Mouse (Mus musculus) neural tube, embryonic 15.5 days (tissue): ENCODE measurements around the gene Lmx1b. TPM values are rescaled to one million over a fixed set of nuclear protein-coding genes. Genes with fewer than 3 reads are reported as not detected.
A peak's percentile ranks its signal among the peaks of the same experiment; 100 is the strongest.

ENCODE experiments used
- ATAC-seq: fragments of 200-750 bp; cut with Nextera tagmentation; 2 replicates; pipeline ENCODE4 v1.8.0; 2017; ENCODE audit warnings: mild to moderate bottlenecking, moderate TSS enrichment, moderate library complexity; ENCODE audit not compliant: low FRiP score
- H3K27ac ChIP-seq: fragments of 300-500 bp; sonication (generic); replicated peaks from 2 replicates; pipeline ENCODE4 v1.5.1; 2015; ENCODE audit warnings: mild to moderate bottlenecking, inconsistent platforms
- H3K27me3 ChIP-seq: fragments of 300-500 bp; sonication (generic); replicated peaks from 2 replicates; pipeline ENCODE4 v1.6.1; 2015; ENCODE audit warnings: inconsistent platforms
- H3K36me3 ChIP-seq: fragments of 300-500 bp; sonication (generic); 2 replicates; pipeline ENCODE4 v1.6.1; 2015; ENCODE audit warnings: inconsistent platforms
- H3K4me1 ChIP-seq: fragments of 300-500 bp; sonication (generic); 2 replicates; pipeline ENCODE4 v1.6.1; 2015; ENCODE audit warnings: inconsistent platforms
- H3K4me2 ChIP-seq: fragments of 300-500 bp; sonication (generic); 2 replicates; pipeline ENCODE4 v1.6.1; 2015; ENCODE audit warnings: inconsistent platforms, mild to moderate bottlenecking, moderate library complexity
- H3K4me3 ChIP-seq: fragments of 300-500 bp; sonication (generic); replicated peaks from 2 replicates; pipeline ENCODE4 v1.5.1; 2015; ENCODE audit warnings: mild to moderate bottlenecking, inconsistent platforms
- H3K9ac ChIP-seq: fragments of 300-500 bp; sonication (generic); replicated peaks from 2 replicates; pipeline ENCODE4 v1.6.1; 2015; ENCODE audit warnings: mild to moderate bottlenecking, inconsistent platforms
- H3K9me3 ChIP-seq: fragments of 300-500 bp; sonication (generic); replicated peaks from 2 replicates; pipeline ENCODE4 v1.6.1; 2016; ENCODE audit warnings: inconsistent platforms
- WGBS: fragments of 180-500 bp; shearing (Covaris S2); methylation state at CpG from one replicate; pipeline ENCODE4 v1.1.7; 2015; ENCODE audit warnings: mixed read lengths; 5-methylcytosine and 5-hydroxymethylcytosine counted together
- polyA plus RNA-seq: library from polyadenylated mRNA; unstranded; fragments of >200 nt; fragmentation: Nextera tagmentation; extraction: Ambion mirVana; gene quantifications from 2 replicates; pipeline ENCODE4 v1.2.1, GENCODE M21; 2015

Gene Lmx1b
- polyA plus RNA-seq, 1 experiment from 2014 or later, result 8.5 TPM

GRCm38 (mm10) chr2:33571219-33571824 is 69.0 kb downstream of the Lmx1b start:
- Histone ChIP-seq H3K27ac (peak overlapping the region; percentile 87), H3K9ac (0 out of 2 replicates have a peak overlapping the region, but pooled peaks have one; percentile 14), H3K4me3 (no peak overlapping the region), H3K4me1 (peaks cover 67% of the 10 kb centered on the region), H3K27me3 (peaks cover 73% of the 10 kb centered on the region), H3K9me3 (no peaks in the 10 kb centered on the region), H3K4me2 (peak overlapping the region; percentile 32), H3K36me3 (no peaks in the 10 kb centered on the region)
- ATAC-seq, result peak; percentile 81
- WGBS, result 10% methylated on average over 16 of the region's 16 CpGs

GRCm38 (mm10) chr2:33569698-33570097 is 70.6 kb downstream of the Lmx1b start:
- H3K9ac ChIP-seq, result no peak overlapping the region
- H3K36me3 ChIP-seq, result no peaks in the 10 kb centered on the region
- peak overlapping the region; percentile 87 for H3K27ac ChIP-seq
- WGBS, result 33% methylated on average over 10 of the region's 10 CpGs
- peaks cover 75% of the 10 kb centered on the region for H3K4me1 ChIP-seq
- ATAC-seq, result no peak
- H3K4me2 ChIP-seq, result peak overlapping the region; percentile 33
- H3K27me3 ChIP-seq, result peaks cover 72% of the 10 kb centered on the region
- no peaks in the 10 kb centered on the region for H3K9me3 ChIP-seq
- H3K4me3 ChIP-seq, result no peak overlapping the region

GRCm38 (mm10) chr2:33569240-33569639 is 71.1 kb downstream of the Lmx1b start:
- H3K27ac ChIP-seq, result peak overlapping the region; percentile 87
- ATAC-seq, result no peak
- H3K9me3 ChIP-seq, result no peaks in the 10 kb centered on the region
- H3K4me3 ChIP-seq, result no peak overlapping the region
- H3K4me2 ChIP-seq, result peak overlapping the region; percentile 33
- H3K4me1 ChIP-seq, result peaks cover 77% of the 10 kb centered on the region
- H3K9ac ChIP-seq, result no peak overlapping the region
- 8% methylated on average over 9 of the region's 9 CpGs for WGBS
- H3K36me3 ChIP-seq, result no peaks in the 10 kb centered on the region
- peaks cover 70% of the 10 kb centered on the region for H3K27me3 ChIP-seq

GRCm38 (mm10) chr2:33565886-33566285 is 74.4 kb downstream of the Lmx1b start:
- WGBS, result 60% methylated on average over 4 of the region's 4 CpGs
- Histone ChIP-seq H3K4me3 (no peak overlapping the region), H3K36me3 (no peaks in the 10 kb centered on the region), H3K27ac (peak overlapping the region; percentile 41; the same call in 1 of the 2 replicates), H3K4me1 (peaks cover 57% of the 10 kb centered on the region), H3K4me2 (no peak overlapping the region), H3K9ac (no peak overlapping the region), H3K9me3 (no peaks in the 10 kb centered on the region), H3K27me3 (peaks cover 54% of the 10 kb centered on the region)
- no peak for ATAC-seq

- Histone ChIP-seq H3K27ac (peak overlapping the region; percentile 41; the same call in 1 of the 2 replicates), H3K4me3 (no peak overlapping the region), H3K9me3 (no peaks in the 10 kb centered on the region), H3K36me3 (no peaks in the 10 kb centered on the region), H3K4me2 (no peak overlapping the region), H3K4me1 (peaks cover 48% of the 10 kb centered on the region), H3K9ac (no peak overlapping the region), H3K27me3 (peaks cover 45% of the 10 kb centered on the region)
- 83% methylated on average over 9 of the region's 9 CpGs for WGBS
- no peak for ATAC-seq
These were observed 75.6 kb downstream of the Lmx1b start for GRCm38 (mm10) chr2:33564748-33565147.

- Histone ChIP-seq H3K4me1 (peaks cover 23% of the 10 kb centered on the region), H3K9me3 (no peaks in the 10 kb centered on the region), H3K36me3 (no peaks in the 10 kb centered on the region), H3K9ac (no peak overlapping the region), H3K4me2 (no peak overlapping the region; the same call in 1 of the 2 replicates), H3K27me3 (peaks cover 5% of the 10 kb centered on the region; the same call in 1 of the 2 replicates), H3K4me3 (no peak overlapping the region), H3K27ac (0 out of 2 replicates have a peak overlapping the region, but pooled peaks have one; percentile 24)
- ATAC-seq, result peak; percentile 4; the same call in 1 of the 2 replicates
- 9% methylated on average over 6 of the region's 6 CpGs for WGBS
These were observed 80.6 kb downstream of the Lmx1b start for GRCm38 (mm10) chr2:33559752-33560151.

GRCm38 (mm10) chr2:33559334-33559733 is 81.0 kb downstream of the Lmx1b start:
- ATAC-seq, result peak; percentile 5; the same call in 1 of the 2 replicates
- Histone ChIP-seq H3K9ac (no peak overlapping the region), H3K27me3 (peaks cover 3% of the 10 kb centered on the region; the same call in 1 of the 2 replicates), H3K4me3 (no peak overlapping the region), H3K36me3 (no peaks in the 10 kb centered on the region), H3K4me1 (peaks cover 20% of the 10 kb centered on the region), H3K27ac (0 out of 2 replicates have a peak overlapping the region, but pooled peaks have one; percentile 39), H3K4me2 (no peak overlapping the region; the same call in 1 of the 2 replicates), H3K9me3 (no peaks in the 10 kb centered on the region)
- 34% methylated on average over 7 of the region's 7 CpGs for WGBS

- ATAC-seq, result no peak
These were observed 82.1 kb downstream of the Lmx1b start for GRCm38 (mm10) chr2:33558233-33558632.

GRCm38 (mm10) chr2:33555573-33555972 is 84.7 kb downstream of the Lmx1b start:
- Histone ChIP-seq H3K27me3 (no peaks in the 10 kb centered on the region), H3K27ac (no peak overlapping the region), H3K9me3 (no peaks in the 10 kb centered on the region), H3K4me1 (peaks cover 17% of the 10 kb centered on the region), H3K4me3 (no peak overlapping the region), H3K36me3 (no peaks in the 10 kb centered on the region), H3K4me2 (no peak overlapping the region), H3K9ac (no peak overlapping the region)
- WGBS, result 79% methylated on average over 8 of the region's 8 CpGs
- ATAC-seq, result no peak

More at GRCm38 (mm10) chr2:33558233-33558632, 82.1 kb downstream of the Lmx1b start:
- H3K4me2 ChIP-seq, result no peak overlapping the region
- no peak overlapping the region for H3K4me3 ChIP-seq
- no peak overlapping the region for H3K27ac ChIP-seq
- 7% methylated on average over 6 of the region's 6 CpGs for WGBS
- no peaks in the 10 kb centered on the region for H3K9me3 ChIP-seq
- H3K27me3 ChIP-seq, result peaks cover 3% of the 10 kb centered on the region; the same call in 1 of the 2 replicates
- peaks cover 20% of the 10 kb centered on the region for H3K4me1 ChIP-seq
- no peak overlapping the region for H3K9ac ChIP-seq
- no peaks in the 10 kb centered on the region for H3K36me3 ChIP-seq

GRCm38 (mm10) chr2:33552672-33553071 is 87.6 kb downstream of the Lmx1b start:
- Histone ChIP-seq H3K4me1 (no peaks in the 10 kb centered on the region), H3K9me3 (no peaks in the 10 kb centered on the region), H3K27ac (no peak overlapping the region), H3K4me2 (no peak overlapping the region), H3K36me3 (no peaks in the 10 kb centered on the region), H3K9ac (no peak overlapping the region), H3K4me3 (no peak overlapping the region), H3K27me3 (no peaks in the 10 kb centered on the region)
- no peak for ATAC-seq
- 61% methylated on average over 5 of the region's 5 CpGs for WGBS

GRCm38 (mm10) chr2:33547595-33547994 is 92.7 kb downstream of the Lmx1b start:
- H3K36me3 ChIP-seq, result no peaks in the 10 kb centered on the region
- no peaks in the 10 kb centered on the region for H3K27me3 ChIP-seq
- H3K9ac ChIP-seq, result no peak overlapping the region
- peak overlapping the region; percentile 89 for H3K27ac ChIP-seq
- no peak overlapping the region for H3K4me3 ChIP-seq
- no peak overlapping the region for H3K4me2 ChIP-seq
- WGBS, result 87% methylated on average over 2 of the region's 2 CpGs
- peaks cover 41% of the 10 kb centered on the region for H3K4me1 ChIP-seq
- no peaks in the 10 kb centered on the region for H3K9me3 ChIP-seq
- ATAC-seq, result no peak

GRCm38 (mm10) chr2:33546879-33547278 is 93.4 kb downstream of the Lmx1b start:
- Histone ChIP-seq H3K27ac (peak overlapping the region; percentile 89), H3K36me3 (no peaks in the 10 kb centered on the region), H3K27me3 (no peaks in the 10 kb centered on the region), H3K9ac (peak overlapping the region; percentile 14; the same call in 1 of the 2 replicates), H3K4me3 (no peak overlapping the region), H3K9me3 (no peaks in the 10 kb centered on the region), H3K4me2 (peak overlapping the region; percentile 32), H3K4me1 (peaks cover 41% of the 10 kb centered on the region)
- ATAC-seq, result peak; percentile 48; the same call in 1 of the 2 replicates
- 14% methylated on average over 6 of the region's 6 CpGs for WGBS
